ENCODE assay signal across 26 mouse cellular contexts in genomic region chr9:96375819-96376218, GRCm38 (mm10). TPM values are rescaled to one million over a fixed set of nuclear protein-coding genes. Genes with fewer than 3 reads are reported as not detected.
DNase-seq lines count a peak whose midpoint lies in the region; ATAC-seq and TF ChIP-seq lines count a peak whose summit lies in the region.
"Had no signal": no experiment of that assay in that cellular context is flagged by ENCODE, and none has a peak within 500 bp of the region (broad histone marks: within the 10 kb centered on the region; RNA-seq: fewer than 3 reads in every experiment).

No protein-coding gene starts in this region.

- H3K9me3 ChIP-seq in liver, embryonic 12.5 days (replicated peaks): no peaks in the 10 kb centered on the region; the same call in 1 of the 2 replicates
- H3K9me3 ChIP-seq: forebrain, embryonic 13.5 days; hindbrain, embryonic 10.5 days; hindbrain, embryonic 15.5 days; liver, embryonic 15.5 days; midbrain, embryonic 12.5 days had no signal

- ATAC-seq in liver, embryonic 12.5 days: no peak
- ATAC-seq in common myeloid progenitor, adult 5-6 weeks (replicated peaks; ENCODE audit: low read depth, poor library complexity, severe bottlenecking): peak; percentile 88
- ATAC-seq in monocyte, adult 5-6 weeks (replicated peaks; ENCODE audit: insufficient number of reproducible peaks, low FRiP score, low TSS enrichment, poor library complexity, severe bottlenecking): peak; percentile 90
- ATAC-seq: forebrain, embryonic 13.5 days; Patski had no signal

- H3K27ac ChIP-seq in liver, adult 2 months (replicated peaks; ENCODE audit: insufficient read depth, low read depth, low read length): no peak overlapping the region
- no peak overlapping the region for H3K27ac ChIP-seq in liver, embryonic 12.5 days
- H3K27ac ChIP-seq: forebrain, embryonic 13.5 days; hindbrain, embryonic 10.5 days; hindbrain, embryonic 15.5 days; liver, embryonic 15.5 days; midbrain, embryonic 12.5 days had no signal

- H3K4me1 ChIP-seq in liver, adult 2 months (ENCODE audit: control insufficient read depth, insufficient read depth, low read length): no peaks in the 10 kb centered on the region
- H3K4me1 ChIP-seq in liver, embryonic 12.5 days: peaks cover 11% of the 10 kb centered on the region; the same call in 1 of the 2 replicates
- H3K4me1 ChIP-seq: forebrain, embryonic 13.5 days; hindbrain, embryonic 10.5 days; hindbrain, embryonic 15.5 days; liver, embryonic 15.5 days; midbrain, embryonic 12.5 days had no signal

- no peaks in the 10 kb centered on the region; the same call in 1 of the 2 replicates for H3K27me3 ChIP-seq in liver, adult 2 months (ENCODE audit: control insufficient read depth, insufficient read depth, low read length)
- H3K27me3 ChIP-seq in liver, embryonic 12.5 days (replicated peaks): no peaks in the 10 kb centered on the region
- H3K27me3 ChIP-seq: forebrain, embryonic 13.5 days; heart, embryonic 12.5 days; hindbrain, embryonic 15.5 days; liver, embryonic 15.5 days; midbrain, embryonic 12.5 days; Patski had no signal

- H3K36me3 ChIP-seq in liver, adult 2 months (ENCODE audit: control insufficient read depth, insufficient read depth, low read length): no peaks in the 10 kb centered on the region
- no peaks in the 10 kb centered on the region for H3K36me3 ChIP-seq in liver, embryonic 12.5 days
- H3K36me3 ChIP-seq: heart, embryonic 12.5 days; hindbrain, embryonic 10.5 days; hindbrain, embryonic 15.5 days; liver, embryonic 15.5 days; midbrain, embryonic 12.5 days had no signal

- H3K9ac ChIP-seq in liver, adult 2 months (ENCODE audit: low read depth, low read length): no peak overlapping the region
- no peak overlapping the region for H3K9ac ChIP-seq in liver, embryonic 12.5 days
- H3K9ac ChIP-seq: forebrain, embryonic 13.5 days; heart, embryonic 12.5 days; hindbrain, embryonic 15.5 days; liver, embryonic 15.5 days; midbrain, embryonic 12.5 days had no signal

- no peak for TF ChIP-seq POLR2A in liver, adult 2 months (IDR thresholded peaks at IDR 0.05; ENCODE audit: extremely low read depth, insufficient read depth, low read length)

- H3K79me2 ChIP-seq in liver, adult 2 months (ENCODE audit: control insufficient read depth, insufficient read depth, low read length): no peaks in the 10 kb centered on the region

- H3K4me3 ChIP-seq in liver, adult 2 months (ENCODE audit: insufficient read depth, low read depth, low read length): no peak overlapping the region
- no peak overlapping the region for H3K4me3 ChIP-seq in liver, embryonic 12.5 days
- H3K4me3 ChIP-seq: forebrain, embryonic 13.5 days; heart, embryonic 12.5 days; hindbrain, embryonic 10.5 days; hindbrain, embryonic 15.5 days; liver, embryonic 15.5 days; midbrain, embryonic 12.5 days had no signal

- H3K4me2 ChIP-seq in liver, embryonic 12.5 days: no peak overlapping the region
- H3K4me2 ChIP-seq: forebrain, embryonic 13.5 days; heart, embryonic 12.5 days; hindbrain, embryonic 15.5 days; liver, embryonic 15.5 days; midbrain, embryonic 12.5 days had no signal

- peak; percentile 52 for DNase-seq in liver, adult 2 months (ENCODE audit: extremely low read depth, low read depth, low spot score)
- DNase-seq in 416B (ENCODE audit: low read depth): peak; percentile 77
- DNase-seq in right cerebral cortex, postnatal 25 days: no peak
- DNase-seq in thymus, postnatal 36 days: no peak
- DNase-seq: adrenal gland, postnatal 36 days; cerebellum, adult 8-10 months; cerebellum, postnatal 25 days; gastrocnemius, postnatal 14 days; heart, adult 18-20 months; kidney, adult 18-20 months; kidney, postnatal 36 days; left cerebral cortex, postnatal 4 days; retina, postnatal 1 day; right cerebral cortex, postnatal 14 days; spleen, adult 18-20 months; thymus, postnatal 14 days had no signal

- WGBS in liver, adult 2 months: 25% methylated on average over 3 of the region's 3 CpGs
- 75% methylated on average over 3 of the region's 3 CpGs for WGBS in liver, embryonic 12.5 days (ENCODE audit: insufficient replicate concordance)

- no peak for TF ChIP-seq CTCF in liver, adult 2 months (IDR thresholded peaks at IDR 0.05; ENCODE audit: low read depth, low read length)

RNA-seq across cellular contexts. Expression of gene Atp1b3, which starts 11.6 kb away (rescaled TPM):
- 22.3 and 28.0 TPM in 2 replicates for total RNA-seq in liver, adult 2 months (2014; rRNA removed)
- 13.5 and 14.7 TPM in 2 replicates for polyA plus RNA-seq in liver, adult 2 months (2012; rRNA removed)
- 99.5 and 101 TPM in 2 replicates for polyA plus RNA-seq in liver, embryonic 12.5 days (2016; fragmentation: Nextera tagmentation; extraction: Ambion mirVana)
- total RNA-seq in common myeloid progenitor, adult 5-6 weeks (2017): 146 and 155 TPM in 2 replicates
- 298 to 398 TPM (median 324 TPM) in 3 replicates for total RNA-seq in monocyte, adult 5-6 weeks (2017)

Comparison
In these comparisons a context has a peak if more than half of its experiments do, and no peak if none do; other contexts are left out.
1. DNase-seq: peak in liver, adult 2 months (single experiment) and 416B (single experiment); none in right cerebral cortex, postnatal 25 days (single experiment) and thymus, postnatal 36 days (0 of 2).